Mouse (Mus musculus) bone marrow, adult 2 months (tissue): ENCODE results near the gene Thap8. TPM values are rescaled to one million over a fixed set of nuclear protein-coding genes. Genes with fewer than 3 reads are reported as not detected.
A peak's percentile ranks its signal among the peaks of the same experiment; 100 is the strongest.

ENCODE experiments used
- H3K27ac ChIP-seq: fragments of 200-500 bp; 2 replicates; pipeline ENCODE4 v1.5.1; 2012; ENCODE audit warnings: low read depth, mild to moderate bottlenecking, control low read depth, inconsistent platforms, low read length; ENCODE audit not compliant: control insufficient read depth, poor library complexity, insufficient read depth
- H3K4me1 ChIP-seq: fragments of 200-500 bp; 2 replicates; pipeline ENCODE4 v1.6.1; 2011; ENCODE audit warnings: low read length; ENCODE audit not compliant: control insufficient read depth, insufficient read depth
- H3K4me3 ChIP-seq: fragments of 200-500 bp; replicated peaks from 2 replicates; pipeline ENCODE3; 2011; ENCODE audit warnings: mild to moderate bottlenecking, low read depth, low read length, control low read depth; ENCODE audit not compliant: control insufficient read depth
- CTCF ChIP-seq: fragments of 200-500 bp; IDR thresholded peaks from 2 replicates; pipeline ENCODE4 v1.5.1; 2011; ENCODE audit warnings: low read length, control low read depth; ENCODE audit not compliant: control insufficient read depth, insufficient read depth
- POLR2A ChIP-seq: fragments of 200-500 bp; IDR thresholded peaks from 2 replicates; pipeline ENCODE4 v1.6.1; 2011; ENCODE audit warnings: low read depth, mild to moderate bottlenecking, control low read depth, low read length, borderline replicate concordance; ENCODE audit not compliant: control insufficient read depth
- WGBS: fragments of 180-500 bp; shearing (Covaris S2); methylation state at CpG from one replicate; pipeline ENCODE4 v1.1.7; 2018; 5-methylcytosine and 5-hydroxymethylcytosine counted together
- polyA plus RNA-seq: library from polyadenylated mRNA; stranded (reverse); fragments of >200 nt; gene quantifications from 2 replicates; pipeline ENCODE4 v1.2.4, GENCODE M21; 2011; ENCODE audit warnings: low replicate concordance; ENCODE audit not compliant: missing spikeins, insufficient read depth, insufficient read length

The Thap8 gene
- polyA plus RNA-seq, 1 experiment, result not detected

DNA sequence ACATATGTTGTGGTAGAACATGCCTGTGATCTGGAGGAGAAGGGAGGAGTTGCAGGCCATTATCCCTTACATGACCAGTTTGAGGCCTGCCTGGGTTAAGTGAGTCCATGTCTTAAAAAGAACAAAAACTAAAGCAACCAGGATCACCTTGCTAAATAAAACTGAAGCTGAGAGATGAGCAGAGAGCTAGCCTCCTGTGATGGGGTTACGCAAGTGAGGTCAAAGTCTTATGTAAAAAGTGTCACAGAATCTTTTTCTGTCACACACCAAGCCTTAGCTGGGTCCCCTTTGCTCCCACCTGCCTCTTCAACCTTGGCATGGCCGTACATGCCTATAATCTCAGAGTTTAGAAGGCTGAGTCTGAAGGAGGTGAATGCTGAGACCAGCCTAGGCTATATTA is 41.1 kb downstream of the Thap8 start:
- H3K4me3 ChIP-seq, result no peak overlapping the region
- WGBS, result 79% methylated on average over 2 of the region's 2 CpGs

DNA sequence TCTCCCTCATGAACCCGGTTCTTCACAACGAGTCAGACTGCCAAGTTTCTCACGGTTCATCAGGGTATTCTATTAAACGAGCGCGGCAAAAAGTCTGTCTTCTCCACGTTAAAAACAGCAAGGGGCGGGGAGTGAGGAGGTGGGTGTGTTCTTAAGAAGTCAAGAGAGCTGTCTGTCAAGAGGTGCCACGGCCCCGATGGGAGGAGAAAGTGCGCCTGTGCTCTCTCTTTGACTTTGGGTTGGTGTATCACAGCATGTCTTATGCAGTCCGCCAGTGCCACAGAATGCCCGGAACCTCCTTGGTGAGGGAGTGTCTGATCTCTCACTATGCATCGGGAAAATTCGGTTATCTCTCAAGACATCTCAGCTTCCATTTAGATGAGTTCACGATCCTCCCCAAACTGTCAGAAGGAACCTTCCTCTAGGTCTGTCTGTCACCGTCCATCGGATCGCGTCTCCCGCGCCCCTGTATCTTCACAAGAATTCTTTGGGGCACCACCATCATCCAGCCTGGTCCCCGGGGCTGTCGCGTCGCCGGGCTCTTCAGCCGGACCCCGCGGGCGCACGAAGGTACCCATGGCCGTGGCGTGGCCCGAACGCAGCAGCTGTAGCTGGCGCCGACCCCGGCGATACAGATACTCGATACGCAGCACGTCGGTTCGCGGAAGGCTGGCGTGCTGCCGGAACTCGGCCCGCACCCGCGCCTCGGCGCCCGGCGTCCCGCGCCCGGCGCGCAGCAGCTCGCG is 41.8 kb downstream of the Thap8 start, which contains the start of gene E130208F15Rik:
E130208F15Rik (plus strand) TSS at position 202 of the 746 bp plus-strand sequence.
- under 1% methylated on average over 63 of the region's 63 CpGs for WGBS
- no peak for TF ChIP-seq CTCF
- TF ChIP-seq POLR2A, result no peak

More for the DNA sequence above, 41.1 kb downstream of the Thap8 start:
- Histone ChIP-seq H3K4me1 (peaks cover 3% of the 10 kb centered on the region; the same call in 1 of the 2 replicates), H3K27ac (no peak overlapping the region)
- TF ChIP-seq POLR2A (no peak), CTCF (no peak)

DNA sequence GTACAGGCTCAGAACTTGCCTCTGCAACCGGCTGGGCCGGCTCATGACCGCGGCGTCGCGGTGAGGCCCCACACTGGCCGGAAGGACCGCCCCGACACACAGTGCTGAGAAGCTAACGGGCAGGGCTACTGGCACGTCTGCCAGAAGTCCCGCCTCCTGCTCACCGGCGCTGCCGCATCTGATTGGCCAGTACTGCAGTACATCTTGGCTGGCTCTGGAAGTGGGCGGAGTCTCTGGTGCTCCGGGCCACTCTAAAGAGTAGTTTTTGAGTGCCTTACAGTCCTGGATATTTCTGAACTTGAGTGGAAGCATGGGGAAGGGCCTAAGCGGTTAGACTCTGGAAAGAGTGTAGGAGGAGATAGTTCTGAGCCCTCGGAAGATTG is 42.4 kb downstream of the Thap8 start:
- Histone ChIP-seq H3K27ac (peak overlapping the region; percentile 84), H3K4me1 (peaks cover 3% of the 10 kb centered on the region; the same call in 1 of the 2 replicates), H3K4me3 (peak overlapping the region; percentile 80)
- under 1% methylated on average over 20 of the region's 20 CpGs for WGBS
- TF ChIP-seq CTCF (no peak), POLR2A (peak; percentile 80; the same call in 1 of the 2 replicates)

More for the DNA sequence above, 41.8 kb downstream of the Thap8 start, which contains the start of gene E130208F15Rik:
- Histone ChIP-seq H3K4me3 (peak within 1 kb of the TSS; percentile 80), H3K27ac (peak within 1 kb of the TSS; percentile 84), H3K4me1 (peaks cover 3% of the 10 kb centered on the region; the same call in 1 of the 2 replicates)

DNA sequence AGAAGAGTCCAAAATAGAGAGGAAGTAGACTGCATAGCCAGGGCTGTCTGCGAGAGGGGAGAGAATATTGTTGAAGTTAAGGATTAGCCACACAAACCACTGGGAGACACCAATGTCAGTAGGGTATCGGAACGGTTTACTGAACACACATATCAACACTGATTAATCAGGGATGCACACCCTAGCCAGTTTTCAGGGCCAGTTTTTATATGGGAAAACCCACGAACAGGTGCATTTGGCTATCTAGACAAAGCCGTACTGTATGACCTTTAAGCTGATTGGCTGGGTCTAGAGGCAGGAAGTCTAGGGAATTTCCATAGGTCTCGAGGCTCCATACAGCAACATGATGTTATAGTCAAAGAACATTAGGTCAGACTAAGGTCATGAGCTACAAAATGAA is 43.0 kb downstream of the Thap8 start:
- TF ChIP-seq POLR2A (no peak), CTCF (no peak)
- H3K4me1 ChIP-seq, result peaks cover 3% of the 10 kb centered on the region; the same call in 1 of the 2 replicates
- WGBS, result 2% methylated on average over 6 of the region's 6 CpGs
- H3K27ac ChIP-seq, result no peak overlapping the region; the same call in 1 of the 2 replicates
- no peak overlapping the region for H3K4me3 ChIP-seq

DNA sequence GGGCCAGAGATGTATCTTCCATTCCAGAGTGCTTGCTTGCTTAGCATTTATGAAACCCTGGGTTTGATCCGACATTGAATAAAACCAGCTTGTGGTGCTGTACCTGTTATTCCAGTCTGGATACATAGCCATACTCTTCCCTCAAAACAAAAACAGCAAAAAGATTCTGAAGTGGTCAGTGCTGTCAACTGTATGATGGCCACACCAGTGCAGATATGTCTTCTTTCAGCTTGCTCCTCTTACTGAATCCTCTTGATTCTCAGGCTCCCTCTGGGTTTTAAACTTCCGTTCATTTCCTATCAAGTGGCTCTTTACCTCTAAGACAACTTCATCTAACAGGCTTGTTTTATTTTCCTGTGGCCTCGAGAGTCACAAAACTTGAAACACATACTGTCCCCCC is 43.9 kb downstream of the Thap8 start, which contains the start of gene Sdhaf1:
Sdhaf1 (minus strand) TSS at position 101 of the 400 bp plus-strand sequence.
- Histone ChIP-seq H3K27ac (no peak within 1 kb of the TSS), H3K4me1 (peaks cover 3% of the 10 kb centered on the region; the same call in 1 of the 2 replicates), H3K4me3 (no peak within 1 kb of the TSS)
- 76% methylated on average over 3 of the region's 3 CpGs for WGBS
- TF ChIP-seq CTCF, result no peak
- TF ChIP-seq POLR2A, result no peak

DNA sequence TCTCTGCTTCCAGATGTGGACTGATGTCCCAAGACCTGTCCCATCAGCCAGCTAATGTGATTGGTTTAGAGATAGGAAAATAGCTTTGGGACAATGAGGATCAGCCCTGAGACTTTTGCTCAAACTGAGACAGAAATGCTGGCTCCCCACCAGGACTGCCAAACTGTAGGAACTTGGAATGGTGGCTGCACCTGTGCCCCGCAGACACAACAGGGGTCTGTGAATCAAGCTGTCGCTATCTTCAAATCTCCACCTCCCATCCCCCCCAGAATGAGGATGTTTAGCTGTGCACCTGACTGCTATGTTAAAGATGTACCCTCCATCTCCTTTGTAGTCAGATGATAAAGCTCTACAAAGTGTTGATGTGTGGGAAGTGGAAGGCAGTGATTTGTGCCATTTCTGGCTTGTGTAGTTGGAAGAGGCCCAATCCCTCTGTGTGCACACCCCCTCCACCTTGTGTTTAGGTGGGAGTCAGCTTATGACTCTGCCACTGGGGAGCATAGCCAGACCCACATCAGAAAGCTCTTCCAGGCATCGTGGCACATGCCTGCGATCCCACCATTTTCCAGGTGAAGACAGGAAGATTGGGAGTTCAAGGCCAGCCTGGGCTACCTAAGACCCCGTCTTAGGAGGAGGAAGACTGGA is 44.5 kb downstream of the Thap8 start:
- TF ChIP-seq POLR2A (no peak), CTCF (no peak)
- Histone ChIP-seq H3K27ac (no peak overlapping the region), H3K4me1 (peaks cover 3% of the 10 kb centered on the region; the same call in 1 of the 2 replicates), H3K4me3 (no peak overlapping the region)
- 90% methylated on average over 5 of the region's 5 CpGs for WGBS

DNA sequence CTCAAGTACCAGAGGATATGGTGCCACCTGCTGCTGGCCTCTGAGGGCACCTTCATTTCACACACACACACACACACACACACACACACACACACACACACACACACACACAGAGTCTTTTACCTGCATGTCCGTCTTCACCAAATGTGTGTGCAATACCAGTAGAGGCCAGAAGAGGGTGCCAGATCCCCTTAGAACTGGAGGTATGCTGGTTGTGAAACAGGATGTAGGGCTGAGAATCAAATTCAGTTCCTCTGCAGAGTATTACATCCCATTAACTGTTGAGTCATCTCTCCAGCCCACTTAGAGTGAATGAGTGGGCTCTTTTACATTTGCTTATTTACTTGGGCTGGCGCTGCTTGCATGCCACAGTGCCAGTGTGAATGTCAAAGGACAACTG is 45.5 kb downstream of the Thap8 start:
- 57% methylated on average over 2 of the region's 2 CpGs for WGBS
- TF ChIP-seq POLR2A (no peak), CTCF (peak; percentile 28; the same call in 1 of the 2 replicates)
- peaks cover 3% of the 10 kb centered on the region; the same call in 1 of the 2 replicates for H3K4me1 ChIP-seq
- H3K27ac ChIP-seq, result no peak overlapping the region
- H3K4me3 ChIP-seq, result no peak overlapping the region

DNA sequence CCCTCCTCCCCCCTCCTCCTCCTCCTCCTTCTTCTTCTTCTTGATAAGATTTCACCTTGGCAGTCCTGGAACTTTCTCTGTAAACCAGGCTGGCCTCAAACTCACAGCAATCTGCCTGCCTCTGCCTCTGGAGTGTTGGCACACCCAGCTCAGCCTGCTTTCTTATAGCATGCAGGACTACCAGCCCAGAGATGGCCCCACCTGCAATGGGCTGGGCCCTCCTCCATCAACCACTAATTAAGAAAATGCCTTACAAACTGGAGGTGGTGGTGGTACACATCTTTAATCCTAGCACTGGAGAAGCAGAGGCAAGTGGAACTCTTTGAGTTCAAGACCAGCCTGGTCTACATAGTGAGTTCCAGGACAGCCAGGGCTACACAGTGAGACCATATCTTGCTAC is 46.5 kb downstream of the Thap8 start:
- Histone ChIP-seq H3K27ac (no peak overlapping the region), H3K4me1 (peaks cover 1% of the 10 kb centered on the region; the same call in 1 of the 2 replicates), H3K4me3 (no peak overlapping the region)
- no peak for TF ChIP-seq CTCF
- TF ChIP-seq POLR2A, result no peak
